Mouse (Mus musculus) brain, embryonic 14.5 days (tissue): ENCODE measurements around the gene Zgpat. TPM values are rescaled to one million over a fixed set of nuclear protein-coding genes. Genes with fewer than 3 reads are reported as not detected.

ENCODE experiments used
- DNase-seq: peaks from one replicate; pipeline ENCODE4 v3.0.0-alpha.2; 2011; ENCODE audit warnings: low read depth
- CTCF ChIP-seq: fragments of 200-500 bp; IDR thresholded peaks from 2 replicates; pipeline ENCODE4 v1.5.1; 2012; ENCODE audit warnings: inconsistent platforms, mild to moderate bottlenecking, moderate library complexity, borderline replicate concordance; ENCODE audit not compliant: insufficient read depth, insufficient read length; ENCODE audit errors: extremely low read depth
- POLR2A ChIP-seq: fragments of 200-500 bp; IDR thresholded peaks from 2 replicates; pipeline ENCODE4 v1.6.1; 2012; ENCODE audit warnings: mild to moderate bottlenecking, inconsistent platforms, borderline replicate concordance; ENCODE audit not compliant: poor library complexity, insufficient read depth, insufficient read length, severe bottlenecking; ENCODE audit errors: extremely low read depth
- polyA plus RNA-seq: library from polyadenylated mRNA; depleted of rRNA; stranded (reverse); fragments of >200 nt; gene quantifications from 2 replicates; pipeline ENCODE4 v1.2.3, GENCODE M21; 2012; rRNA removed

Zgpat gene
- polyA plus RNA-seq, 1 experiment: 117 TPM

DNA sequence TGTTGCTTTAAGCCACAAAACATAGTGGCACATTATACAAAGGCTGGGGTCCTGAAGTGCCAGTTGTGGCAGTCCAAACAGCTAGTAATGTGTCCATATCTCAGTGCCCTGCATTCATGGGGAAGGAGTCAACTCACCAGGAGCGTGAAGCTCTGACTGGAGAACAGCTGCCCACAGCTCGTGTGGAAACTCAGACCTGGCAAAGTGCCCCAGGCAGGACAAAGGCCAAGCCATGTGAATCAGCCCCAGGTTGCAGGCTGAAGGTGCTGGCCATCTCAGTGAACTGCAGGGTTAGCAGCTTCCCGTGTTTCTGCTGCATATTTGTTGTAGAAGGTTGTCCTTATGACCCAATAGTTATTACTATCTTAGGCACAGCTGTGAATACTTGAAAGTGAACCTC, 51.2 kb downstream of the Zgpat start:
- TF ChIP-seq CTCF: no peak
- no peak for TF ChIP-seq POLR2A
- no peak for DNase-seq

DNA sequence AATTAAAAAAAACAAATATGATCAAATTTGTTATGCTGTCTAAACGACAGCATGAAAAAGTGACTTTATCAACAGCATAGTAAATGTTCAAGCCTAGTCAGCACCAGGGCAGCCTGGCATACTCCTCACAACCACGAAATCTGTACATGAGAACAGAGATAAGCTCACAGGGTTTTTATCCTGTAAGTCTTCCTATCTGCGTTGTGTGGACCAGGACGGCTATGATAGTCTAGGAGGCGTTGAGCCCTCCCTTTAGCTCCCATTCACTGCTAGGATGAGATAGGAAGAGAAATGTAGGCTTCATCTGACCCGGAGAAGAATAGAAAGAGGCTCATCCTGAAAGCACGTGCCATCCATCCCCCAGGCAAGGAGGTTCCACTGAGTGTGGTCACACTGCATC, 54.6 kb downstream of the Zgpat start:
- no peak for DNase-seq
- no peak for TF ChIP-seq POLR2A
- TF ChIP-seq CTCF: no peak

DNA sequence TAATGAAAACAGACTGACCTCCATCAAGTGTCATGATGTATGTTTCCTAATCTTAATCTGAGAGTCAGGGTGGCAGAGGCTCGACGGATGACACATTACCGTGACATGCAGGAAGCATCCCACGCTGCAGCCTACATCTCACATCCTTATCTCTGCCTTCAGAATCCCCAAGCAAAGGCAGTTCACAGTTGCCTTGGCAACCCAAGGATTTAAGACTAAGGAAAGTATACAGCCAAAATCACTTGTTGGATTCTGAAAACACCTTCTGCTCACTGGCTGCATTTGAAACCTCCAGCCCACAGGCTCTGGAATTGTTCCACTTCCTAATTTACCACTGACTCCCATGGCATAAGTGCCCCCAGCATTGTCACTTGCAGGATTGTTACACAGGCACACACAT, 55.7 kb downstream of the Zgpat start:
- no peak for TF ChIP-seq POLR2A
- TF ChIP-seq CTCF: no peak
- peak; percentile 30 for DNase-seq

DNA sequence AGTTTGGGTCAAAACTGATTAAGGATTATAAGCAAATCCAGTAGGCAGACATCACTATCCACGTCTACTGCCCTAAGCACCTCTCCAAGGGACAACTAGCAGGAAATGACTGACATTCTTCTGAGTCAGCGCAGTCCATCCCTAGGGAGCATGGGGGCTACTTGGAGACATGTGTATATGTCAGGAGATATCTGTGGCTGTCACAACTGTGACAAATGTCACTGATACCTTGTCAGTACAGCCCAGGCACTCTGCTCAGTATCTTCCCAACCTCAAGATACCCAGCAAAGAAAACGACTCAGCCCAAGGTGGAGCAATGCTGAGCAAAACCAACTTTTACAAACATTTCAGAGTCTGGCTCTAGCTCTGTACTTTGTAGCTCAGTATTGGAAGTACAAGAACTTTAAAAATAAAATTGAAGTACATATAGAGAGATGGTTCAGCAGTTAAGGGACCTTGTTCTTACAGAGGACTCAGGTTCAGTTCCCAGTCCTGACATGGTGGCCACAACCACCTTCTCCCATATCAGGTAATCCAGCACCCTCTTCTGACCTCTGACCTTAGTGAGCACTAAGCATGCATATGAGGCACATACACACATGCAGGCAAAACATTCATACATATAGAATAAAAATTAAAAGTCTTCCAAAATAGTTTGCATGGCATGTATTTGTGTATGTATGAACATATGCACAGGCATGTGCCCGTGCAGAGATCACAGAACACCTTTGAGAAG, 56.3 kb downstream of the Zgpat start:
- TF ChIP-seq CTCF: no peak
- no peak for TF ChIP-seq POLR2A
- DNase-seq: no peak

DNA sequence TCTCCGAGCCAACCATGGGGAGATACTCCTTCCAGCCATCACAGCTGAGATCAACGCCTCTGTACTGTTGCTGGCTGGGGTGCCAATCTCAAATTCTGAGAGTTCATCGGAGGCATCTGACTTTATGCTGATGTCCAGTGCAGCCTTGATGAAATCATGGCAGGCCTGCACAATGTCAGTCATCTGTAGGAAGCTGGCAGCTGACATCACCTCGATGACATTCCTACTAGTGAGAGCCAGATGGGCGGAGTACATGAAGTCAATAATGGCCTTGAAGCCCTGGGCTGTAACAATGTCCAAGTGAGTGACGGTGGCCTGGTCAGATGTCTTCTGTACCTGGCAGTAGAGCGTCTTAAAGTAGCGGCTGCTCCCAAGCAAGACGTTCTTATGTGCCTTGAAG, 59.1 kb downstream of the Zgpat start:
- no peak for DNase-seq
- TF ChIP-seq POLR2A: no peak
- TF ChIP-seq CTCF: no peak

Other genes with a start within 250 kb of the Zgpat start
- 64.8 and 105 TPM in 2 replicates for gene Kcnq2, start 229.6 kb upstream of the Zgpat start, polyA plus RNA-seq
- gene Eef1a2, start 207.9 kb upstream of the Zgpat start, polyA plus RNA-seq: 85.1 and 133 TPM in 2 replicates
- 252 and 381 TPM in 2 replicates for gene Ppdpf, start 177.7 kb upstream of the Zgpat start, polyA plus RNA-seq
- 0.04 and 0.05 TPM in 2 replicates for gene Ptk6, start 162.1 kb upstream of the Zgpat start, polyA plus RNA-seq
- gene Srms, start 151.7 kb upstream of the Zgpat start, polyA plus RNA-seq: 0.14 and 0.33 TPM in 2 replicates
- 0.11 and 0.14 TPM in 2 replicates for gene Fndc11, start 144.9 kb upstream of the Zgpat start, polyA plus RNA-seq
- gene Helz2, start 122.9 kb upstream of the Zgpat start, polyA plus RNA-seq: 1.7 and 1.8 TPM in 2 replicates
- gene Gmeb2, start 76.9 kb upstream of the Zgpat start, polyA plus RNA-seq: 34.6 and 43.3 TPM in 2 replicates
- gene Stmn3, start 50.4 kb upstream of the Zgpat start, polyA plus RNA-seq: 774 and 800 TPM in 2 replicates
- gene Rtel1, start 45.2 kb upstream of the Zgpat start, polyA plus RNA-seq: 88.7 and 133 TPM in 2 replicates
- 92.9 and 110 TPM in 2 replicates for gene Arfrp1, start 476 bp downstream of the Zgpat start, polyA plus RNA-seq
- gene Lime1, start 15.2 kb downstream of the Zgpat start, polyA plus RNA-seq: 98.7 and 147 TPM in 2 replicates
- 12.1 and 18.4 TPM in 2 replicates for gene Zbtb46, start 94.5 kb downstream of the Zgpat start, polyA plus RNA-seq
- gene Abhd16b, start 128.3 kb downstream of the Zgpat start, polyA plus RNA-seq: not detected in 2 replicates
- gene Tpd52l2, start 132.2 kb downstream of the Zgpat start, polyA plus RNA-seq: 94.9 and 118 TPM in 2 replicates
- 152 and 190 TPM in 2 replicates for gene Dnajc5, start 155.6 kb downstream of the Zgpat start, polyA plus RNA-seq
- gene Uckl1, start 220.0 kb downstream of the Zgpat start, polyA plus RNA-seq: 125 and 204 TPM in 2 replicates
- gene Prpf6, start 226.9 kb downstream of the Zgpat start, polyA plus RNA-seq: 30.9 and 44.4 TPM in 2 replicates
- 105 and 142 TPM in 2 replicates for gene Zfp512b, start 227.9 kb downstream of the Zgpat start, polyA plus RNA-seq
- gene Samd10, start 234.3 kb downstream of the Zgpat start, polyA plus RNA-seq: 161 and 163 TPM in 2 replicates